In the genomic region with DNA sequence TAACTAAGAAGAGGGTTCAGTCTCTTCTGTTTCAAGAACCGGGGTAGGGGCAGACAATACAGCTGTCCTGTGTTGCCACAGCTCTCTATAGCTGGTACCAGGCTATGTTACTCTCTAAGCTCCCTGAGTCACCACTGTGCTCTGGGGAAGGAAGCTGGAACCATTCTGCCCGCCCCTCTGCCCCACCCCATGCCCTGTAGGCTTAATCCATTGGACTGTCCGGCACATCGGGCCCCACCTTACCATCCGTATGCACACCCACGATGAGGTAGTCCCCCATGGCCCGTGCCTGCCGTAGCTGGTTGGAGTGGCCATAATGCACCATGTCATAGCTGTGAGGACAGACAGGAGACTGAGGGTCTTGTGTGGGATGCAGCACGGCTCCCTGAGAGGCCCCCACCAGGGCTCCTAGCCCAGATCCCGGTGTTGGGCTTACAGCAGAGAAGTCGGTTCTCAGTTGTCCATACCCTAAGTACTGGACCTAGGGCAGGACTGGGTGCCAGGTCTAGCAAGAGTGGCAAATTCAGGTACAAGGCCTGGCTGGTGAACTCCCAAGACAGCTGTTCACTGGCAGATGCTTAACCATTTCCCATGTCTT, we compare ENCODE assay signal across 9 mouse cellular contexts. TPM values are rescaled to one million over a fixed set of nuclear protein-coding genes. Genes with fewer than 3 reads are reported as not detected.
DNase-seq lines count a peak whose midpoint lies in the region; ATAC-seq and TF ChIP-seq lines count a peak whose summit lies in the region.
"Had no signal": no experiment of that assay in that cellular context is flagged by ENCODE, and none has a peak within 500 bp of the region (broad histone marks: within the 10 kb centered on the region; RNA-seq: fewer than 3 reads in every experiment).

No protein-coding gene starts in this region.

- H3K36me3 ChIP-seq in kidney, adult 2 months (ENCODE audit: control insufficient read depth, insufficient read depth, low read length): peaks cover 6% of the 10 kb centered on the region; the same call in 1 of the 2 replicates
- H3K36me3 ChIP-seq in hindbrain, embryonic 14.5 days (replicated peaks; ENCODE audit: control insufficient read depth, insufficient read depth): peaks cover 72% of the 10 kb centered on the region
- H3K36me3 ChIP-seq in liver, postnatal 0 days (replicated peaks; ENCODE audit: insufficient read depth, low read length): peaks cover 57% of the 10 kb centered on the region

- TF ChIP-seq POLR2A in kidney, adult 2 months (IDR thresholded peaks at IDR 0.05; ENCODE audit: low read depth, low read length): no peak

- no peak for TF ChIP-seq CTCF in kidney, adult 2 months (conservative IDR thresholded peaks at IDR 0.05; ENCODE audit: insufficient read depth, insufficient read length, low read depth, low read length)
- TF ChIP-seq CTCF in liver, postnatal 0 days (IDR thresholded peaks at IDR 0.05; ENCODE audit: low read depth): no peak

- H3K27ac ChIP-seq in kidney, adult 2 months (ENCODE audit: insufficient read depth, low read depth, low read length): no peak overlapping the region
- no peak overlapping the region for H3K27ac ChIP-seq in hindbrain, embryonic 14.5 days
- H3K27ac ChIP-seq in liver, postnatal 0 days (ENCODE audit: low read depth): peak overlapping the region; percentile 95

- no peak for TF ChIP-seq EP300 in liver, postnatal 0 days (IDR thresholded peaks at IDR 0.05; ENCODE audit: low read depth)

- H3K27me3 ChIP-seq in kidney, adult 2 months (replicated peaks; ENCODE audit: control insufficient read depth, insufficient read depth, low read length): no peaks in the 10 kb centered on the region
- H3K27me3 ChIP-seq in hindbrain, embryonic 14.5 days (ENCODE audit: control insufficient read depth, insufficient read depth, low read length): no peaks in the 10 kb centered on the region
- no peaks in the 10 kb centered on the region for H3K27me3 ChIP-seq in liver, postnatal 0 days (ENCODE audit: insufficient read depth, low read length)

- H3K9me3 ChIP-seq in hindbrain, embryonic 14.5 days (ENCODE audit: control insufficient read depth, low read length): no peaks in the 10 kb centered on the region
- no peaks in the 10 kb centered on the region for H3K9me3 ChIP-seq in liver, postnatal 0 days (ENCODE audit: low read length)

- H3K4me3 ChIP-seq in kidney, adult 2 months (ENCODE audit: insufficient read depth, low read depth, low read length): peak overlapping the region; percentile 5; the same call in 1 of the 2 replicates
- 0 out of 2 replicates have a peak overlapping the region, but pooled peaks have one; percentile 80 for H3K4me3 ChIP-seq in hindbrain, embryonic 14.5 days (replicated peaks; ENCODE audit: low read length)
- H3K4me3 ChIP-seq in liver, postnatal 0 days (ENCODE audit: low read depth, low read length): peak overlapping the region; percentile 92

- no peak for ATAC-seq in hindbrain, embryonic 14.5 days (ENCODE audit: low FRiP score)
- ATAC-seq in liver, postnatal 0 days: peak; percentile 18

- DNase-seq in kidney, adult 2 months: no peak
- no peak for DNase-seq in kidney, postnatal 36 days
- DNase-seq in MN1 (ENCODE audit: low spot score): peak; percentile 48
- DNase-seq in hindbrain, embryonic 14.5 days (ENCODE audit: low spot score): no peak
- DNase-seq in liver, postnatal 0 days: no peak
- no peak for DNase-seq in lung, postnatal 36 days
- no peak for DNase-seq in retina, embryonic 14.5 days (ENCODE audit: low spot score)
- DNase-seq in kidney, adult 9 months: no peak
- DNase-seq: lung, adult 18-20 months had no signal

- H3K9ac ChIP-seq in hindbrain, embryonic 14.5 days: no peak overlapping the region
- peak overlapping the region; percentile 94 for H3K9ac ChIP-seq in liver, postnatal 0 days (replicated peaks)

- WGBS in kidney, adult 2 months: 78% methylated on average over 11 of the region's 11 CpGs
- WGBS in hindbrain, embryonic 14.5 days: 92% methylated on average over 11 of the region's 11 CpGs
- 82% methylated on average over 11 of the region's 11 CpGs for WGBS in liver, postnatal 0 days (ENCODE audit: insufficient replicate concordance)

- H3K4me2 ChIP-seq in hindbrain, embryonic 14.5 days (replicated peaks): 0 out of 2 replicates have a peak overlapping the region, but pooled peaks have one; percentile 80
- H3K4me2 ChIP-seq in liver, postnatal 0 days (ENCODE audit: low read depth, low read length): peak overlapping the region; percentile 98

- H3K4me1 ChIP-seq in kidney, adult 2 months (ENCODE audit: control insufficient read depth, insufficient read depth, low read length): peaks cover 14% of the 10 kb centered on the region
- H3K4me1 ChIP-seq in hindbrain, embryonic 14.5 days (replicated peaks; ENCODE audit: control insufficient read depth, insufficient read depth, low read length): peaks cover 18% of the 10 kb centered on the region
- peaks cover 28% of the 10 kb centered on the region for H3K4me1 ChIP-seq in liver, postnatal 0 days (ENCODE audit: insufficient read depth)

RNA-seq across cellular contexts. Expression of gene Pcyt2, which starts 2.0 kb away (rescaled TPM):
- polyA plus RNA-seq in kidney, adult 2 months (2012; rRNA removed): 432 and 566 TPM in 2 replicates
- polyA plus RNA-seq in hindbrain, embryonic 14.5 days (2014; fragmentation: Nextera tagmentation; extraction: Ambion mirVana): 173 and 181 TPM in 2 replicates
- polyA plus RNA-seq in liver, postnatal 0 days (2015; fragmentation: Nextera tagmentation; extraction: Ambion mirVana): 217 and 222 TPM in 2 replicates

RNA-seq across cellular contexts. Expression of gene Npb, which starts 7.4 kb away (rescaled TPM):
- 7.7 and 12.9 TPM in 2 replicates for polyA plus RNA-seq in kidney, adult 2 months (2012; rRNA removed)
- 0.83 and 1.5 TPM in 2 replicates for polyA plus RNA-seq in hindbrain, embryonic 14.5 days (2014; fragmentation: Nextera tagmentation; extraction: Ambion mirVana)
- polyA plus RNA-seq in liver, postnatal 0 days (2015; fragmentation: Nextera tagmentation; extraction: Ambion mirVana): 20.9 and 22.2 TPM in 2 replicates

RNA-seq across cellular contexts. Expression of gene Sirt7, which starts 9.3 kb away (rescaled TPM):
- 72.2 and 76.8 TPM in 2 replicates for polyA plus RNA-seq in kidney, adult 2 months (2012; rRNA removed)
- polyA plus RNA-seq in hindbrain, embryonic 14.5 days (2014; fragmentation: Nextera tagmentation; extraction: Ambion mirVana): 35.5 and 37.0 TPM in 2 replicates
- polyA plus RNA-seq in liver, postnatal 0 days (2015; fragmentation: Nextera tagmentation; extraction: Ambion mirVana): 34.3 TPM in 2 replicates

RNA-seq across cellular contexts. Expression of gene Anapc11, which starts 17.5 kb away (rescaled TPM):
- polyA plus RNA-seq in kidney, adult 2 months (2012; rRNA removed): 137 and 143 TPM in 2 replicates
- 227 and 229 TPM in 2 replicates for polyA plus RNA-seq in hindbrain, embryonic 14.5 days (2014; fragmentation: Nextera tagmentation; extraction: Ambion mirVana)
- polyA plus RNA-seq in liver, postnatal 0 days (2015; fragmentation: Nextera tagmentation; extraction: Ambion mirVana): 46.1 and 47.5 TPM in 2 replicates

RNA-seq across cellular contexts. Expression of gene Alyref, which starts 17.5 kb away (rescaled TPM):
- polyA plus RNA-seq in kidney, adult 2 months (2012; rRNA removed): 18.8 and 29.0 TPM in 2 replicates
- 237 and 252 TPM in 2 replicates for polyA plus RNA-seq in hindbrain, embryonic 14.5 days (2014; fragmentation: Nextera tagmentation; extraction: Ambion mirVana)
- 162 and 168 TPM in 2 replicates for polyA plus RNA-seq in liver, postnatal 0 days (2015; fragmentation: Nextera tagmentation; extraction: Ambion mirVana)

Comparison
In these comparisons a context has a peak if more than half of its experiments do, and no peak if none do; other contexts are left out.
1. H3K4me3 ChIP-seq: peak in every context shown above with its lines; median percentile 92 in liver, postnatal 0 days; 80 in hindbrain, embryonic 14.5 days; 5 in kidney, adult 2 months.